Mouse (Mus musculus) hematopoietic stem cell, adult 5-6 weeks (primary cell): ENCODE results near the gene Pde12. TPM values are rescaled to one million over a fixed set of nuclear protein-coding genes. Genes with fewer than 3 reads are reported as not detected.
"Not testable (repeated sequence)": the region's sequence is repeated elsewhere in the genome, so short reads cannot be mapped to it uniquely, and the experiment has no call there.

Experiments used
- ATAC-seq, 2 experiments: fragments of 125-278 bp in 1 of 2; replicated peaks in 1 of 2; 2 replicates each; pipeline ENCODE4 v1.8.0; 2016 to 2017; ENCODE audit warnings: inconsistent platforms in 2 of 2, mild to moderate bottlenecking in 2 of 2, moderate number of reproducible peaks in 2 of 2, low read depth in 1 of 2, moderate TSS enrichment in 1 of 2; ENCODE audit not compliant: low FRiP score in 2 of 2, poor library complexity in 2 of 2, severe bottlenecking in 2 of 2, insufficient read depth in 1 of 2, low TSS enrichment in 1 of 2
- total RNA-seq: library from RNA; stranded (forward); fragments of 172-1452, 232-1000 nt; gene quantifications from 2 replicates; pipeline ENCODE4 v1.2.3, GENCODE M21; 2017

Pde12 gene
- 14.4 and 16.5 TPM in 2 replicates for total RNA-seq

GRCm38 (mm10) chr14:26669292-26670073 lies at the start of gene Pde12:
Pde12 (minus strand) TSS chr14:26669883.
- ATAC-seq, result peak; percentile 85 to 88

- not testable (repeated sequence) for ATAC-seq
Measured at GRCm38 (mm10) chr14:26705246-26705645, 35.6 kb upstream of the Pde12 start.

GRCm38 (mm10) chr14:26697912-26698311 lies 28.2 kb upstream of the Pde12 start:
- ATAC-seq, result no peak

GRCm38 (mm10) chr14:26692974-26693373 lies 23.3 kb upstream of the Pde12 start, which contains the start of gene Dnah12:
Dnah12 (plus strand) TSS chr14:26693274.
- no peak for ATAC-seq

- ATAC-seq, result no peak
Measured at GRCm38 (mm10) chr14:26691363-26691762, 21.7 kb upstream of the Pde12 start.

GRCm38 (mm10) chr14:26690727-26691126 lies 21.0 kb upstream of the Pde12 start:
- no peak for ATAC-seq

GRCm38 (mm10) chr14:26675791-26676190 lies 6.1 kb upstream of the Pde12 start:
- ATAC-seq, result peak; percentile 96 to 98

GRCm38 (mm10) chr14:26675371-26675770 lies 5.7 kb upstream of the Pde12 start:
- peak; percentile 52 to 73 for ATAC-seq

GRCm38 (mm10) chr14:26674476-26675169 lies 4.9 kb upstream of the Pde12 start:
- not testable (repeated sequence) for ATAC-seq

GRCm38 (mm10) chr14:26671870-26672615 lies 2.4 kb upstream of the Pde12 start:
- ATAC-seq, result not testable (repeated sequence)

GRCm38 (mm10) chr14:26670964-26671363 lies 1.3 kb upstream of the Pde12 start:
- ATAC-seq, result no peak

- ATAC-seq, result peak; percentile 28 to 49; a peak in 3 of 4 replicates
Measured at GRCm38 (mm10) chr14:26668371-26669291, 1.1 kb downstream of the Pde12 start.

GRCm38 (mm10) chr14:26667991-26668370 lies 1.7 kb downstream of the Pde12 start:
- no peak for ATAC-seq

GRCm38 (mm10) chr14:26663851-26664250 lies 5.8 kb downstream of the Pde12 start:
- no peak for ATAC-seq

- ATAC-seq, result no peak
Measured at GRCm38 (mm10) chr14:26662488-26662887, 7.2 kb downstream of the Pde12 start.

GRCm38 (mm10) chr14:26662016-26662415 lies 7.7 kb downstream of the Pde12 start:
- no peak for ATAC-seq

- no peak for ATAC-seq
Measured at GRCm38 (mm10) chr14:26660233-26660632, 9.4 kb downstream of the Pde12 start.
